Mouse (Mus musculus): Measurements from ENCODE around the gene Scn7a.

DNA sequence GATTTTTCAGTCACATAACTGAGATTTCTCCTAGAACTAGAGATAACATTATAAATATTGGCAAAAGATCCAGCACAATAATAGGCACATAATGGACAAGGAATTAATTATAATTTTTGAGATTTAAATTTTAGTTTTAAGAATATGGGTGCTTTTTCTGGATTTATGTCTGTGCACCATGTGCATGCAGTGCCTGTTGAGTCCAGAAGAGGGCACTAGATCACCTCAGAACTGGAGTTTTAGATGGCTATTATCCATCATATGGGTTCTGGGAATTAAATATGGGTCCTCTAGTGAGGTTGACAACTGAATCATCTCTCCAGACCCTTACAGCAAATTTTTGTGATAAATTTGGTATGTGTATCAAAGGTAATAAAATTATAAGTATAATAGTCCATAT, 21.8 kb downstream of the Scn7a start:
- TF ChIP-seq CTCF (IDR thresholded peaks at IDR 0.05; ENCODE audit: low read depth) = peak; percentile 27; the same call in 1 of the 2 replicates
- TF ChIP-seq EP300 (IDR thresholded peaks at IDR 0.05; ENCODE audit: low read depth) = no peak
